Mouse (Mus musculus) c-Kit-positive CD71-positive TER-119-positive erythroid progenitor cells, embryonic 14.5 days (primary cell): Measurements from ENCODE around the gene Adamts7.
A peak's percentile ranks its signal among the peaks of the same experiment; 100 is the strongest.

ENCODE experiments used
- DNase-seq: peaks from one replicate; pipeline ENCODE4 v3.0.0-alpha.2; 2013; ENCODE audit warnings: low spot score

Gene Adamts7

DNA sequence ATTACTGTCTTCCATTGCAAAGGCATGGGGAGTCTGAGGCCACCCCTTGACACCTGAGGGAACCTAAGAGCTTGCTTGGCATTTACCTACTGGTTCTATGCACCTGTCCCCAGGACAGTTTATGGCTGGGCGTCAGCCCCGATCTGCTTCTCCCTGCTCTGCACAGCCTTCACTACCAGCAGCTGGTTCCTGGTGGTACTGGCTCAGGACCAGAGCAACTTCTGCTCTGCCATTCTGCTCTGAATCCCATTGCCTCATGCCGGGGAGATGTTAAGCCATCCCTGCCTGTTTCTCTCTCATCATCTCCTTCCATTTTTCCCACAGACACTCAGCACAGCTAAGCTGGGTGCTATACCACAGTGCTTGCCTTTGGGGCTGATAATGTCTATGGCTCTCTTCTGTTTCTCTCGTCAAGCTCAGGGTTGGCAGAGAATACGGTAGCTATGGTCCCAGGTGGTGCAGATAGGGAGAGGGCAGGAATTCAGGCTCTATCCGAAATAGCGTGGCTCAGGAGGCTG is 35.1 kb downstream of the Adamts7 start:
- no peak for DNase-seq

GRCm38 (mm10) chr9:90198531-90199449 is 35.9 kb downstream of the Adamts7 start:
- DNase-seq = no peak

- DNase-seq = no peak
Measured at GRCm38 (mm10) chr9:90199611-90200010, 36.7 kb downstream of the Adamts7 start.

DNA sequence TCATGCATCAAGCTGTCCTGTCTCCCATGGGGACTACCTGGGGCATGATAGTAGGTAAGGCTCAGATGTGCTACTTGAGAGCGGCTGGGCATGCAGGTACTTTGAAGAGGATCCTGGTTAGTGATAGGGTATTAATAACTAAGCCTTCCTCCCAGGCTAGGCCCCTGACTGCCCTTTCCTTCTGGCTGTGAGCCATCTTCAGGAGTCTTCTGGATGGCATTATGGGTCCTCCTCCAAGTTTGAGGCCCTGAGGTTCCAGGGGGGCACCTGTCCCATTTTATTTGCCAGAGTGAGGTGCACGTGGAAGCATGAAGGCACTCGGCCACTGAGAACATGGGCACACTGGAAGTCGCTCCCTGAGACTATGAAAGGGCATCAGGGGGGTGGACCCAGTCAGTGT is 37.6 kb downstream of the Adamts7 start:
- DNase-seq = no peak

- no peak for DNase-seq
Measured at GRCm38 (mm10) chr9:90201096-90201495, 38.2 kb downstream of the Adamts7 start.

DNA sequence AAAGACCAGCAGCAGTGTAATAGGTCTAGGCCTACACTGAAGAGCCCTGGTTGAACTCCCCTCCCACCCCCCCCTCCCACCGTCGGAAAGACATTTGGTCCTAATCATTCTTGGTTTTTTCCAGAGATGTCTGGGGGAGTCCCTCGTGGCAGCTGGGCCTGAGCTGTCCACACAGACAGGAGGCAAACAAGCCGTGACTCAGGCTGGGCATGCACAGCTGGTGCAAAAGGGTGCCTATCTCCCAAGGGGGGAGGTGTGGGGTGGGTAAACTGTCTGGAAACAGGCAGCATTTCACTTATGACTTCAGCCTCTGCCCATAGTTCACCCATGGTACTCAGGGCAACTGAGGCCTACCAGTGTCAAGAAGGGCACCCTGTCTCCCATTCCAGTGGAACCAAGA is 38.7 kb downstream of the Adamts7 start:
- DNase-seq = no peak

DNA sequence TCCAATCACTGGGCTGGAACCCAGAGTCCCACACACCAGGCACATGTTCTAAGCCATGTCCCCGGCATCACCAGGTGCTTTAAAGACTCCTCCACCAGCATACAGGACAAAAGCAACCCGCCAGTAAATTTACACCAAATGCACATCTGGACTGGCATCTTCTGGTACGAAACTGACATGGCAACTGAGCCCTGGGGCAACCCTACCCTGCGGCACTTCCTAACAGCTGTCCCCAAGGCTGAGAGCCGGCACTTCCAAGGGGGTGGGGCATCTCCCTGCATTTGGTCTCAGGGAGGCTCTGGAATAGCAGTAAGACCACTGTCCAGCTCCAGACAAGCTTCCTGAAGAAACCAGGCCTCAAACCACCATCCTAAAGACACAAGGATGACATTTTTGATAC is 40.4 kb downstream of the Adamts7 start:
- DNase-seq = no peak

- no peak for DNase-seq
Measured at GRCm38 (mm10) chr9:90204396-90204915, 41.6 kb downstream of the Adamts7 start.

DNA sequence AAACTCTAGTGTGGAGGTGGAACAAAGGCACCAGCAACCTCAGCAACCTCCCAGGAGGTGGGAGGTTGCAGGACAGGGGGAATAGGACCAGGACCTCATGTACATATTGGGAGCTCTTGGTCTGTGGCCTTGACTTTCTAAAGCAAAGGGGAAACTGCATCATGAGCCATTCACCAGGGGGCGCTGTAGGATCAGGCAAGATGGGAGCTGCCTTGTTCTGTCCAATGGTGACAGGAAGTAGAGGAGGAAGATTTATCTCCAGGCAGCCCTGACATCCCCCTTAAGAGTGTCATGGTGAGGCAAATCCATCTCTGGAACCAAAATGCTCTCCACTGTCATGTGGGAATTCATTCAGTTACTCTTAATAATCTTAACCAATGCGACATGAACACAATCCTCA is 43.6 kb downstream of the Adamts7 start:
- peak; percentile 82 for DNase-seq

- no peak for DNase-seq
Measured at GRCm38 (mm10) chr9:90207808-90208207, 44.9 kb downstream of the Adamts7 start.

GRCm38 (mm10) chr9:90208655-90209054 is 45.8 kb downstream of the Adamts7 start:
- no peak for DNase-seq

GRCm38 (mm10) chr9:90213127-90213526 is 50.3 kb downstream of the Adamts7 start:
- DNase-seq = no peak

- no peak for DNase-seq
Measured at GRCm38 (mm10) chr9:90216259-90217001, 53.6 kb downstream of the Adamts7 start.

GRCm38 (mm10) chr9:90217501-90217900 is 54.6 kb downstream of the Adamts7 start:
- DNase-seq = no peak

GRCm38 (mm10) chr9:90222275-90222674 is 59.4 kb downstream of the Adamts7 start:
- no peak for DNase-seq

GRCm38 (mm10) chr9:90226081-90226741 is 63.3 kb downstream of the Adamts7 start:
- no peak for DNase-seq

GRCm38 (mm10) chr9:90226742-90227096 is 63.9 kb downstream of the Adamts7 start:
- no peak for DNase-seq

DNA sequence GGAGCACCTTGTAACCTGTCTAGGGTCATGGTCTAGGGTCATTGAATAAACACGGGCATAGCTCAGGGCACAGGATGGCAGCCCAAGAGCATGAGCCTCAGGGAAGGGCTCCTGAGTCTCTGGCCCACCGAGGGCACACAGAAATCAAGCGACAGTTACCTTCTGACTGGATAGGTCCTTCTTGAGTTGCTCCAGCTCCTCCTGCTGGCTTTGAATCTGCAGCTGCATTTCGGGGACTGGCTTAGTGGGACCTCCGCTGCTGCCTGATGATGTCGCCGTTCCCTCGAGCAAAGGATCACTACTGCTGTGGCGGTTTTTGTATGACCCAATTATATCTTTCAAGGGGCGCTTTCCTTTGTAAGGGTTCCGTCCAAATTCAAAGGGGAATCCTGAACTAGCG is 64.3 kb downstream of the Adamts7 start:
- no peak for DNase-seq

DNA sequence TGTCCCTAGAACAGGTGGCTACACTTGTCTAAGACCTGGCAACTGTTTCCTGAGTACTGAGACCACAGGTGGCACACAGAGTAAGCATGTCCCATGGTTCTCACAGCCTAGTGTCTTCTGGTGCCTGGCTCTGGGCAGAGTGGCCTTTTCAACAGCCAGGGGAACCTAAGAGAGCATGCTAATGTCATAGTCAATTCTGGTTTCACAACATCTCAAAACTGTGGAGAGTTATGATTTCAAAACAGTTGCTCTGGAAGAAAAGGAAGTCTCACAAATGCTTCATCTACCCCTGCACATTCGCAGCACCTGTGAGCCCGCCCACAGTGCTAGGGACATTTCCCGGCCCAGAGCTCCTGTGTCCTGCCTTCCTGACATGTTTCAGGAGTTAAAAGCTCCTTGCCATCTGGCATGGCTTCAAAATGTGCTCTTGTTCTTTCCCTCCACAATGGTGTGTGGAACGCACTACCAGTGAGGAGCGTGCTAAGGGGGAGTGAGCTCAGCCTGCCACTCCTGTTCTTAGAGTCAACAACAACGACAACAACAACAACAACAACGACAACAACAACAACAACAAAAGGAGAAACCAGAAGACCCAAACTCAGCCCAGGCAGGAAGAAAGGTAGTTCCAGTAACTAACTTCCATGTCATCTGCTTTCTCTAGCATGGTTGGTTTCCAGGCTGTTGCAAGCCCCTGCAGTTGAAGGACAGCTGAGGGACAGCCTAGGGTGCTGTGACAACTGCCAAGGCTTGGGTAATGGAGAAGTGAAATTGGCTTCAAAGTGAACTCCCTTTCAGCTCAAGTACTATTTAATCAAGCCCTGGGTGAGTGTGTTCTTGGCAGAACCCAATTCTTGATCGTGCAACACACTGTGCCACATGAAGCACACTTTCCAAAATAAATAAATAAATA is 70.2 kb downstream of the Adamts7 start:
- DNase-seq = no peak

GRCm38 (mm10) chr9:90233906-90234419 is 71.1 kb downstream of the Adamts7 start:
- no peak for DNase-seq

- no peak for DNase-seq
Measured at GRCm38 (mm10) chr9:90234786-90235185, 71.9 kb downstream of the Adamts7 start.
